Mouse (Mus musculus) adrenal gland, adult 8-10 months (tissue): Measurements from ENCODE around the gene Thsd4. TPM values are rescaled to one million over a fixed set of nuclear protein-coding genes. Genes with fewer than 3 reads are reported as not detected.

ENCODE experiments used
- DNase-seq: peaks from one replicate; pipeline ENCODE4 v3.0.0; 2022
- total RNA-seq, 4 experiments: library from RNA; stranded (reverse); gene quantifications; 2 replicates each; pipeline ENCODE4 v1.2.4; 2022

Thsd4 gene
- total RNA-seq, 4 experiments from 2014 or later = 4.2 to 8.1 (median 6.3) TPM

- DNase-seq = no peak
Measured at GRCm38 (mm10) chr9:60454406-60455076, 67.3 kb downstream of the Thsd4 start.

- no peak for DNase-seq
Measured at GRCm38 (mm10) chr9:60449498-60449897, 72.3 kb downstream of the Thsd4 start.

- DNase-seq = no peak
Measured at GRCm38 (mm10) chr9:60445821-60446220, 76.0 kb downstream of the Thsd4 start.

GRCm38 (mm10) chr9:60441274-60441902, 80.5 kb downstream of the Thsd4 start:
- DNase-seq = no peak

- no peak for DNase-seq
Measured at GRCm38 (mm10) chr9:60440506-60440905, 81.3 kb downstream of the Thsd4 start.

- no peak for DNase-seq
Measured at GRCm38 (mm10) chr9:60436246-60436645, 85.6 kb downstream of the Thsd4 start.

GRCm38 (mm10) chr9:60434093-60434492, 87.8 kb downstream of the Thsd4 start:
- no peak for DNase-seq

- DNase-seq = no peak
Measured at GRCm38 (mm10) chr9:60431924-60432323, 89.9 kb downstream of the Thsd4 start.

GRCm38 (mm10) chr9:60430017-60430416, 91.8 kb downstream of the Thsd4 start:
- no peak for DNase-seq

- DNase-seq = no peak
Measured at GRCm38 (mm10) chr9:60414076-60414755, 107.6 kb downstream of the Thsd4 start.

GRCm38 (mm10) chr9:60410872-60411635, 110.8 kb downstream of the Thsd4 start:
- no peak for DNase-seq

GRCm38 (mm10) chr9:60407374-60407773, 114.5 kb downstream of the Thsd4 start:
- no peak for DNase-seq

GRCm38 (mm10) chr9:60405777-60406176, 116.1 kb downstream of the Thsd4 start:
- peak; percentile 13 for DNase-seq

- DNase-seq = no peak
Measured at GRCm38 (mm10) chr9:60402681-60403080, 119.2 kb downstream of the Thsd4 start.

GRCm38 (mm10) chr9:60400001-60400400, 121.8 kb downstream of the Thsd4 start:
- DNase-seq = no peak

GRCm38 (mm10) chr9:60398073-60398472, 123.8 kb downstream of the Thsd4 start:
- DNase-seq = no peak

GRCm38 (mm10) chr9:60396096-60396495, 125.8 kb downstream of the Thsd4 start:
- no peak for DNase-seq

GRCm38 (mm10) chr9:60392916-60393315, 128.9 kb downstream of the Thsd4 start:
- no peak for DNase-seq

- DNase-seq = no peak
Measured at GRCm38 (mm10) chr9:60384751-60385150, 137.1 kb downstream of the Thsd4 start.

- DNase-seq = no peak
Measured at GRCm38 (mm10) chr9:60382941-60383340, 138.9 kb downstream of the Thsd4 start.

GRCm38 (mm10) chr9:60382526-60382925, 139.3 kb downstream of the Thsd4 start:
- DNase-seq = no peak

GRCm38 (mm10) chr9:60381010-60381409, 140.8 kb downstream of the Thsd4 start:
- DNase-seq = no peak

GRCm38 (mm10) chr9:60380550-60380949, 141.3 kb downstream of the Thsd4 start:
- no peak for DNase-seq
